Mouse (Mus musculus) telencephalon, adult 2 months (tissue): ENCODE measurements around the gene Lpp.

Experiments
- DNase-seq: peaks from one replicate; pipeline ENCODE4 v3.0.0-alpha.2; 2011; ENCODE audit warnings: low read depth, low spot score

Lpp gene

DNA sequence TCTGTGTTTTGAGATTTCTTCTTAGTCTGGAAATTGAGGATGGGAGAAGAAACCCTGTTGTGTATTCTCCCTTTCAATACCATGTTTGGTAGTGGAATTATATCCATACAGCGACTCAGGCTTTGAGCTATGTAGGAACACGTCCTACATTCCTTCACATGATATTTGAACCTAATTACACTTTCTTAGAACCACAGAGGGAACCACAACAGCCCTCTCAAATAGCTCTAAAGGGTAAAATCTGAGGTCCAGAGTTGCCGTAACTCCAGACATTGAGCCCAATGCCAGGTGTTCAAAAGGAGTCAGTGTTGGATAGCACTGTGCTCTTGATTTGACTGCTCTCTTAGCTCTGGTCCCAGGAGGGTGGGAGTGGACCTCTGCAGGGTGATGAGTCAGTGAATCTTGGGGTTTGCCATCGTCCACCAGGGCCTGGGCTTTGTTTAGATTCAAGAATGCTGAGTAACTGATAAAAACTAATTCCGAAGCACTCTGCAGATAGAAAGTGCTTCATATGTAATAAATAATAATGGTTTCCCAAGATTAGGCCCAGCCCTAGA, 104.9 kb downstream of the Lpp start:
- DNase-seq, result no peak

DNA sequence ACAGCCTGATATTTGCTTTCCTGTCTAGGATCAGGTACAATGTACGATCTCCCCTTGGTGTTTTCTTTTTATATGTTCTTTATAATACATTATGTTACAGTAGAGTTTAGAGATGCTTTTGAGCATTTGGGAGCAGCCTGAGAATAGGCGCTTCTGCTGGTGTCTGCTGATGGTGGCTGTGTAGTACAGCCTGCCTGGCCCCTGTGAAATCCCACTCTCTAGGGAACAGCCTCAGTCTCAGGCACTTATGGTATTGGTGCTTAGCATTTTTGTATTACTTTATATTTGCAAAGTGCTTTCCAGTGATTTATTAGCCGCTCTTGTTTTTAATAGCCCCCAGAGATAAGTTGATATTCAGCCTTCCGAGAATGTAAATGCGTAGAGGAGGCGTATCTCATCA, 107.9 kb downstream of the Lpp start:
- DNase-seq, result no peak

DNA sequence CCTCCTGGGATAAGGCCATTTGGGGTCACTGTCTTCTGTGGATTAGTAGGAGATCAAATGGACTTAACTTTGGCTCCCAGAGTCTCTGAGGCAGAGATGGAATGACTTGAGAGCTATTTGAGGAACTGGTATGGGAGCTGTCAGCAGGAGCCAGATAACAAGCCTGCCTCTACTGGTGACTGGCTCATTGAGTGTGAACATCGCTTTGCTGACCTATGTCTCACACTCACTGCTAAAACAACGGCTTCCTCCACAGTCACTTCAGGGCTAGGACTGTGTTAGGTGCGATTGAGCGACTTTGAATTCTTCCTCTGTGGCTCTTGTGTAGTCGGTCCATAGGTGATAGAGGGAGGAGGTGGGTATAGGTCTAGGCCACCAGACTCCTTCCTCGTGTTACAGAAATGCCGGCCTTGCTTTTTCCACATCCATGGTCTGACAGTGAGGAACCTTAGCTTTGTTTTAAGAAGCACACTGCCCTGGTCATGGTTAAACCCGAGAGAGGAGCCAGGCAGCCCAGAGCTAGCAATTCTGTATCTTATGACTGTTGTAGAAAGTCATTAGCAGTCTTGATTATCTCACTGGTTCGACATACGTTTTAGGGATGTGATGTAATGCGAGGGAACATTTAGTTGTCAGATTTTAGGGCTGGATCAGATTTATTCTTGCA, 108.5 kb downstream of the Lpp start:
- DNase-seq, result no peak

DNA sequence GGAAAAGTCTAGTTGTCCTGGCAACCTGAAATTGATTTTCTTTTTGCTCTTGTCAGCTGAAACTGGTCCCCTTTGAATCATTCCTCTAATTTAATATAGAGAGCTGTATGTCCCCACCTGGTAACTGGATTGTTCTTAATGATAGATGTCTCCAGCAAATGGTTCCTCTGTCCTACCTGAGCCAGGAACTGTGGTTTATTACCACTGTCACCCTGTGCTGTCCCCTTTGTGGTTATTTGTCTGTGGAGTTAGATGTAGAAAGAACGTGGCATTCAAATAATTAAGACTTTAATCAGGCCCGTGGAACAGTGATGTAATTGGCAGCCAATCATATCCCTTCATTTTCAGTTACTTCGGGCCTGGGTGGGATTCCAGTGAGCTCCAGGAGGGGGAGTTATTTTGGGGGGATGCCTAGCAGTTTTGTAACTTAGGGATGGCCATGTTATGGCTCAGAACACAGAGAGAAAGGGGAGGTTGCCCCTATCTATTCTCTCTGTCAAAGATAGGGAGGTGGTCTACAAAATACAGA, 109.1 kb downstream of the Lpp start:
- DNase-seq, result no peak

DNA sequence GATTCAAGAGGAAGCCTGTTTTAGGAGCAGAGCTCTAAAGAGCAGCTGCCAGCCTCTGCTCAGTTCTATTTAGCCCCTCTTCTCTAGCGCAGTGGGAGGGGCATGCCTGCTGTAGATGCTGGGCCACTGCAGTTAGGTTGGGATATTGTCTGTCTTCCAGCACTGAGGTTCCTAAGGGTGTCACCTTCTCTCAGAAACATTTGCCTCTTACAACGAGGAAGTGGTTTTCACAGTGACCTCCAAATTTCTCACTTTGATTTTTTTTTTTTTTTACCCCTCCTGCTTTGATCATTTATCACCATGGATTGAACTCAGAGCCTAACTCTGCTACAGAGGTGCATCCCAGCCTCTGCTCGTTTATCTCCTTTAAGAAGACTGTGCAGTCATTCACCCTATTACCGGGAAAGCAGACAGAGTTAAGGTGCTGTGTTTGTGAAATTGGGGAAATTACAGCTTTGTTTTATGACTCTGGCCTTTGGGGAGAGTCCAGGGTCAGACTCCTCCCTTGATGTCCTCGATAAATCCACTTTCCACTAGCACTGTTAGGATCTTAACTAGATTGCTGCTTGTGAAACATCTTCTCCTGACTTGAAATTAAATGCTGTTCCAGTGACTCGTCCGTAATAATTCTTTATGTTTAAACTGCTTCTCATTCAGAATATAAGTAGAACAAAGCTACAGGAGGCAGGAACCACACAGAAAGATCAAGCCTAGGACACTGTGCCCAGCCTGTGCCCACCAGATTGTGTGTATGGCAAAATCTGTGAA, 111.7 kb downstream of the Lpp start:
- no peak for DNase-seq

DNA sequence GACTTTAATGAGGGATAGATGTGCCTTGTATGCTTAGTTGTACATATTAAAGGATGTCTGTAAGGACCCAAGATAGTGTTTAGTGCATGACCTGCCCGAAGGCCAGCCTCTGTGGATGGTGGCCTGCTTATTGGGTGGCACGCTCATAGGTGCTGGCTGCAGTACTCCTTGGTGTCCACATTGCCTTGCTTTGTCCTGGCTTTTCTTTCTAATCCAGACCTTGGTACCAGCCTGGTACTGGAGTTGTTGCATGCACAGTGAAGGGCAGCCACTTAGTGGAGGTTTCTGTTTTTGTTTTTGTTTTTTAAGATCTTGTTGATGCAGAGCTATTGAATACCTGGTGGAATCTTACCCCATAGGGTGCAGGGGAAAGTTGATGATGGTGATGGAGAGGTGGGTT, 112.9 kb downstream of the Lpp start:
- DNase-seq, result no peak

DNA sequence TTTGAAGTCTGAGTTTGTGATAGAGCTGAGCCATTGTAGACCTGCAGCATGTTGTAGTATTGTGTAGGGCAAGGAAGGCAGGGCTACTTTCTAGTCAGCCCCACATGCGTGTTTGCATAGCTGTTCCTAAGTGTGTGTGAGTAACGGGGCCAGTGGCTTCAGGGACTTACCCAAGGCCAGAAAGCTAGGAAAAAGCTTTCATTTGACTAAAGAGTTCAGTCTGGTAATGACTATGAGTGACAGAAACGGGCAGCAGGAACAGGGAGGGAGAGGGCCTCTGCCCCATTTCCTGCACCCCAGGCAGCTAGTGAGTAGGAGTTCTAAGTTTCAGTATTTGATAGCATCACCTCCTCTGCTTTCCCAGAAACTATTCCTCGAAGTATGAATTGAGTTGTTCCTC, 113.4 kb downstream of the Lpp start:
- no peak for DNase-seq

DNA sequence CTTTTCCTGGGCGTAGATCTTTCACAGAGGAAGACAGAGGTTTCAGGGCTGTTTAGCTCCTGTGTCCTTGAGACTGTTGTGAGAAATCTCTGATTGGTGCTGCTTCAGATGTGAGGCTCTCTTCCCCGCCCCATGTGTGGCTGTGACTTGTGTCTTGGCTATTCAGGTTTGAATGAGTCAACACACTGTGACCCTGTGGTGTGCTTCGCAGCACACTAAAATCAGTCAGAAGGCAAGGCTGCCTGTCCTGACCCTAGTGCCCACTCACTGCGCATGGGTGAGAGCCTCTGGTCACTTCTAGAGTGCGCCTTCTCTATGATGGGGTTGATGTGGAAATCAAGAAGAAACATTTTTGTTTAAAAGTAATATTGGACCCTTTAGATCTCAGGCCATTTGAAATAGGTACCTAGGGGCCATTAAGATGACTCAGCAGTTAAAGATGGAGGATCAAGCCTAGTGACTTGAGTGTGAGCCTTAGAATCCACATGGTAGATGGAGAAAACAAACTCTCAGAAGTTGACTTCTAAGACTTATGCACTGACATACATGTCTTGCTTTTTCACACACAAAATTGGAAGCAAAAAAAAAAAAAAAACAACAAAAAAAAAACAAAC, 114.7 kb downstream of the Lpp start:
- DNase-seq, result no peak

DNA sequence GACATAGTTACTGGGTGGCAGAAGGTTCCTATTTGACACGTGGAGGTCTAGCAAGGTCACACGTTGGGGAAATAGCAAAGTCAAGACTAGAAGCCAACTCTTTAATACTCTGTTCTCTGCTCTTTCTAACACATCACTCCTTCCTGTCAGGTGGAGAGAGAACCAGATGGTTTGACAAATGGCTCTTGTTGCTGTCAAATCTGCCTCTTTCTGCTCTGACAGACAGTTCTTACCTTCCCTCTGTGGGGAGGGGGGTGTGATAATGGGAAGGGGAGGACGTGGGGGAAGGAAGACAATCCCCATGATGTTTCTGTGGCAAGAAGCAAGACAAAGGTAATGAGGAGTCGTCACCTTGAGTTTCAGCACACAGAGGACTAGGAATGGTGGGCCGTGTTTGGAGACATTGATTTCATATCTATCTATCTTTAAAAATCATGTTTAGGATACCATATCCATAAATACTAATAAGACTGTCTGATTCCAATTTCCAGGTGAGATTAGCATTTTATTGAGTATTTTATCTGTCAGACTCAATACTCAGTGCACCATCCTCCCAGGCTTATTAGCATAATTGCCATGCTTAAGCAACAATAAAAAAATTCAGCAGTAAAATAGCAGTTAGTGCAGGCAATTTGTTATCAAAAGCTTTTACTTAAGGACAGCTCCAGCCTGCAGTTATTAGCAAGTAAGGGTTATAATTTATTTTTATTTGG, 115.9 kb downstream of the Lpp start:
- no peak for DNase-seq

DNA sequence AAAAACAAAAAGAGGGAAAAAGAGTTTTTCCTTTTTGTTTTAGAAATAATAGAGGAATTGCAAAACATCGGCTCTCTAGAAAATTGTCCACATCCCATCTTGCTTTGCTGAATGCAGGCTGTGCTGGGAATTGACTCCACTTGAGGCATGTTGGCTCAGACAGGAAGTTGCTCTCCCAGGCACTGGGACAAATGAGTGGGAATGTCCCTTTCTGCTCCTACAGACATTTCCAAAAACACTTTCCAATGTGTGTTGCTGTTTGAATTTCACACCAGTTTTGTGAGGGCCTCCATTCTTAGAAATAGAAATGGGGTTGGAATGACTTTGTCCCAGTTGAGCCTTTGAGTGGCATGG, 116.5 kb downstream of the Lpp start:
- DNase-seq, result no peak

DNA sequence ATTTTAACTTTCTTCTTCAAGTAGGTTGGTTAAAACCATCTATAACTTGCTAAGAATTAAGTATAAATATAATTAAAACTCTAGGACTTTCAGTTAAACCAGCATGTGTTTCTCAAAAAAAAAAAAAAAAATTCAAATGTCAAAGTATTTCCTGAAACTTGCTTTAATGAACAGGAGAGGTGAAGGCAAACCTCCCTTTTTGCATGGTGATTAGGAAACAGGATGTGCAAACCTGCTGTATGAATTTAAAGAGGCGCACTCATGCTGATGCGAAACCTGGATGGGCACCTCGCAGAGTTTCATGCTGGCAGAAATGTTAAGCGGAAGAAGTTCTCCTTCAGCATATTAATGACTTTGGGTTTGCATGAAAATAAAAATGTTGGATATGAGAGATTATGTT, 119.9 kb downstream of the Lpp start:
- no peak for DNase-seq

DNA sequence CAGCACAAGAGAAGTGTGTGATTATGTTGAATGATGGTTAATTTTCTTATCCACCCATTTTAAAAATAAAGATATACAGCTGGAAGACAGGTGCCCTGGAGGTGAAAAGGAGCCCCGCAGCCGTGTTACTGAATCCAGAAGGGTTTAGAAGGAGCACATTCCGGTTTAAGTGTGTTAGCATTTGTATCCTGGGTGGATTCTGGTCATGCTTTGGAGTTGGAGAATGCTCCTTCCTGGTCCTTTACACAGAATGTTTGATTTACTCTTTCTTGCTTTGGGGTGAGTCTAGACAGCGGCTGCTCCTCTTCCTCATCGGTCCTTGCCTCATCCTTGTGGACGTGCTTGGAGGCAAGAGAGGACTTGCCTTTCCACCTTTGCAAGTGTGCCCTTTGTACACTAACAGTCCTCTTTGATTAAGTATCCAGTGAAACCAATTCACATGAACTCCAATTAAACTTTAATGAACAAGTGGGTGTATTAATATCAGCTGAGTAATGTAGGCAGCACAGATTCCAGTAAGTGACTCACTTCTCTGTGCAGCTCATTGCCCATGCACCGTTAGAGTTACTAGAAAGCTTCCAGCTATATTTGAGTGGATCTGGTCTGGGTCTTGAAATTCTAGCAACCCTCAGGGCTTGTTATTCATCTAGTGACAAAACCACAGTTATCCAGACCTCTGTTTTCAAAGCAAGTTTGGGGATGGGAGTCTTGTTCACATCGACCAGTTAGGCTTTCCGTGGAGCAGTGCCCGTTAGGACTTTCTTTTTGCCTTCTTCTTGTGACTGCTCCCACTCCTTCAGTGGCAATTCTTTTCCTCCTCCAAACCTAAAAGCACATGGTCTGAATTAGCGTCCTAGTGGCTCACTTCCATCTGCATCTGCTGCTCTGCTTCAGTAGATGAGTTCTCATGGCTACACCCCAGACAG, 121.8 kb downstream of the Lpp start:
- no peak for DNase-seq

DNA sequence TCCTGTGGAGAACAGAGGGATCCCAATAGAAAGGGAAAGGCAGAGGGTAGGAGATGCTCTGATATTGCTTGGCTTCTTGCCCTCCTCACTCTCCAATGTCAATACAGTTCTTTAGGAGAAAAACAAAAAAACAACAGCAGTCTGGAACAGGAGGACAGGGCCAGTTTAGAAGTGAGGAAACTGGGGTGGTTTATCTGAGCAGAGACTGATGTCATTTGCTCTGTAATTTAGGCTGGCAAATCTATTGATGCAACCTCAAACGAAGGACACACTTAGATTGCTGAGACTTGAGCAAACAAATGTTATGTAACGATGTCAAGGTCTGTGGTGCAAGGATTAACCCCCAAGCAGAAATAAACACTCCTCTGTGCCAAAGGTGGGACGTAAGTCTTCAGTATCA, 123.7 kb downstream of the Lpp start:
- no peak for DNase-seq

DNA sequence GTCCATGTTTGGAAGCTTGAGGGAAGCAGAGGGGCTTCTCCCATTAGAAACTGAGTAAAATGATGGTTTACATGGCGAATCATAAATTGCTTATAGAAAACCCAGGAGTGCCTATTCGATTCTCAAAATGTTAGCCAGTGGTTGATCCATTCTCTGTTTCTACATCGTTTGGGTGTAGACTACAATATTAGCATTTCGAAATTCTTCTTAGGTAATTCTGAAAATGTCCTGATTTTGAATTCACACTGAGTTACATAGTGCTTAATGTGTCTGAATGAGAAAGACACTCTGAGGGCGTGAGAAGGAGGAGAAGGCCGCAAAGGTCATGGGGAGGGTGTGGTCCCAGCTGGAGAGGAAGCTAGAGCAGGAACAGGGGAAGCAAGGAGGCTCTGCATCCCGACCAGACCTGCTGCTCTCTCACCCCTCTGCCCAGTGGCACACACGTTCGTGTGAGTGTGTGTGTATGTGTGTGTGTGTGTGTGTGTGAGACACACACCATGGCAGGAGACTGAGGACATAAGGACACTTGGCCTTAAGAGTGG, 124.3 kb downstream of the Lpp start:
- no peak for DNase-seq

DNA sequence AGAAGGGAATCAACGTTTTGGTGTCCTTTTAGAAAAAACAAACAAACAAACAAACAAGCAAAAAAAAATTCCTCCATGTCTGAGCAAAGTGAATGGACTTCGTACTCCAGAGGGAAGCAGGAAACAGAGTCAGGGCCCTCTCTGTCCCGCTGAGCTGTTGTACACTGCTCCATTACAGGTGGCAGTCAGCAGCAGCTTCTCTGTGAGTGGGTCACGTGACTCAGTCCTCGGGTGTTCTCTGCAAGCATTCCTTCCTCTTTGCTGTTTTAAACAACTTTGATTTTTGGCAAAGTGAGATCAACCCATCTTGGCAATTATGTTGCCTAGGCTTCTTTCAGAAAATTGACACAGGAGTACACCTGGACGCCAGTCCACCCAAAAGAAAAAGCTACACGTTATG, 125.5 kb downstream of the Lpp start:
- no peak for DNase-seq

DNA sequence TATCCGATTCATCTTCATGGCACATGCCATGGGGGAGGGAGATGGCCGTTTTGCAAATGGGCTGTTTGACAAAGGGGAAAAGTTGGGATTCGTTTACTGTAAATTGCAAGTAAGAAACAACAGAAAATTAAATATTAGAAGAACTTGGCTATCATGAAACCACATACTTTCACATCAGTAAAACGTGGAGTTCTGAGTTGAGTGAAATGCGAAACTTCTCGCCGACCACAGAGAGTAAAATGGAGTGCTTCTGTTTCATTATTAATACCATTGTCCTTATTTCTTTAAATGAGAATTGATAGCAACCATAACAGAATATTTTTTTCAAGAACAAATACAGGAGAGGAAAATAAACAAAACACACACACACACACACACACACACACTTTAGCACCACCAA, 133.9 kb downstream of the Lpp start:
- DNase-seq, result no peak

DNA sequence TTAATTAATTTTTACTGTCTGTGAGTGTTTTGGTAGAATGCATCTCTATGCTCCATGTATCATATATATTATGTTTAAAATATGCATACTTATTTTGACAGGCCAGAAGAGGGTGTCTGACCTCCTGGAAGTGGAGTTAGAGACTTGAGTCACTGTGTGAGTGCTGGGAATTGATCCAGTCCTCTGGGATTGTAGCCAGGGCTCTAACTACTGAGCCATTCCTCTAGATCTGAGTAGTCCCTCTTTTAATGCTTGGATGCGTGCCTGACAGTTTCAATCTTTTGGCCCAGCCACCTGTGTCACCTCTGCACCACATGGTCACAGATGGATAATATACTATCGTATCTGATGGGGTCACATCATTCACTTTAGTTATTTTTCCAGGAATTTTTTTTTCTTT, 138.4 kb downstream of the Lpp start:
- no peak for DNase-seq

DNA sequence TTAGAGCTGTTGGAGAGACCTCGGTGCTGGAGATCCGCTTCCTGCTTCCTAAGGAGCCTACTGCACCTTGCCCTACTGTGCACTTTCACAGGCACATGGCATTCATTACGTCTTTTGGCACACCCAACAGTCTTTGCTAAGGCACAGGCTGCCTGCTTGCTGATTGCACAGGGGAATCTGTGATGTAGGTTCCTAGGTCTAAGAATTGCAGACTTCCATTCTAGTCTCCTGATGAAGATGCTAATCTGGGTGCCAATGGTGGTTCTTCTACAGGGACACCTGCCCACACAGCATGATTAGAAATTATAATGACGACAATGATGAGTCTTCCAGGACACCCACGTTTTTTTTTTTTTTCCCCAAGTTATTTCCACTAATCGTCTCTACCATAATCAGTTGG, 141.9 kb downstream of the Lpp start:
- peak; percentile 44 for DNase-seq

DNA sequence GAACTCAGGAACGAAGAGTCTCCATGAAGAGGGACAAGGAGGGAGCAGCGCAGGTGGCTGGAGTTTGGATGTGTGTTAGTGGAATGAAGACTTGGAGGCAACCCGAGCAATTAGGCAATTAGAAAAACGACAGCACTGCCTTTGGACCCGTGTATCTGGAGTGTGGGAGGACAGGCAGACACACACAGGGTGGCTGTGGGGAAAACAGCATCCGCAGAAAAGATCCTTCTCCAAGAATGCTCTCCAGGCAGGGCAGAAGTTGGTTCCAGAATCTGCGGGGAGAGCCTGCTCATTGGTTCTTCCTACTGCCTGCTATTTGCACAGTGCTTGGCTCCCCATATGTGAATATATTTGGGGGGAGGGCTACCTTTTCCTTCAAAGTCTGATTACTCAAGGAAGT, 143.0 kb downstream of the Lpp start:
- DNase-seq, result peak; percentile 62

DNA sequence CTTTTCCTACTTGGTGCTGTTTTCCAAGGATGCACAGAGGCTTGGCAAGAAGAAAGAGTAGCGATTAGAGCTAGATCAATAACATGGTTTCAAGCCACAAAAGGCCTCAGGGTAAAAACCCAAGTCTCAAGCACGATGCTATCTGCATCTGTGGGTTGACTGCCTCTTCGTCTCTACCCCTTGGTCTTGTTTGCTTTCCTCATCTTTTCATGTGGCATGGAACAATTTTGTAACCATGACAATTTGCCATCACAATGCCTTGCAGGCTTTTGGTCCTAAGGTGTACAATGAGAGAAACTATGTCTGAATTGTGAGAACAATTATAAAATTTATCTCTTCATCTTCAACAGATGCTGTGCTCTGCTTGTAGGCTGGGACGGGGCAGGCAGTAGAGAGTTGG, 145.7 kb downstream of the Lpp start:
- DNase-seq, result no peak

DNA sequence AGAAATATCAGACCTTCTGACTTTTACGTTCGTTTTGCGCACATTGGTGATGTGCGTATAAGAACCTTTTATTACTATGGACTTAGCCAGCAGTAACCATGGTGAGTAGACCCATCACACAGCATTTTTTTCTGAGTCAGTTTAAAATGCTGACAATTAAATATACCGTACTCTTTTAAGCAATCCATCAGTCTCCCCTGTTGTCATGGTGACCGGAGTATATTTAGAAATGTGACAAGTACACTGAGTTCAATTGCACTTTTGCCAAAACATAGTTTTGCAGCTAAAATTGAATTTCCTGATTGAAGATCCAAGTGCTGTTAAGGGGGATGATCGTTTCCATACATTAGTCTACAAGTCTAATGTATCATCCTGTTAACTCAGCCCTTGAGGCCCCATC, 149.6 kb downstream of the Lpp start:
- peak; percentile 87 for DNase-seq
